Mouse (Mus musculus): ENCODE measurements at regions not wholly inside any gene's neighbourhood (a gene's known extent, or its start where the extent isn't known, plus 50 kb on each side); places are given as distances from the start of the nearest gene placed in this dataset.
"Not testable (repeated sequence)": the region's sequence is repeated elsewhere in the genome, so short reads cannot be mapped to it uniquely, and the experiment has no call there.

DNA sequence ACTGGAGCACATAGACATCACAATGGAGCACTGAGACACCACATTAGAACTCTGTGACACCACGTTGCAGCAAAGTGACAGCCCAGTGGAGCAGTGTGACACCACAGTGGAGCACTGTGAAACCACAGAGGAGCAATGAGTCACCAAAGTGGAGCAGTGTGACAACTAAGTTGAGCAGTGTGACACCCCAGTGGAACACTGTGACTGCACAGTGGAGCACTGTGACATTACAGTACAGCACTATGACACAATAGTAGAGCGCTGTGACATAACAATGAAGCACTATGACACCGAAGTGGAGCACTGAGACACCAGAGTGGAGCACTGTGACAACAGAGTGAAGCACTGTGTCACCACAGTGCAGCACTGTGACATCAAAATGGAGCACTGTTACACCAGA is 101.8 kb upstream of the Vmn1r2 start:
- H3K4me1 ChIP-seq (replicated peaks); H3K4me3 ChIP-seq; H3K36me3 ChIP-seq; H3K9ac ChIP-seq; H3K4me2 ChIP-seq; H3K27me3 ChIP-seq; ATAC-seq (ENCODE audit: low FRiP score); H3K27ac ChIP-seq: not testable (repeated sequence)
- H3K9me3 ChIP-seq = peaks cover 88% of the 10 kb centered on the region
- WGBS = 77% methylated on average over 3 of the region's 3 CpGs

- no peak overlapping the region for H3K27ac ChIP-seq
- H3K4me3 ChIP-seq = no peak overlapping the region
- no peaks in the 10 kb centered on the region for H3K36me3 ChIP-seq
- no peaks in the 10 kb centered on the region for H3K27me3 ChIP-seq
- no peak for ATAC-seq (ENCODE audit: low FRiP score)
- H3K4me1 ChIP-seq (replicated peaks) = no peaks in the 10 kb centered on the region
- H3K9ac ChIP-seq = no peak overlapping the region
- no peak overlapping the region for H3K4me2 ChIP-seq
- peaks cover 96% of the 10 kb centered on the region for H3K9me3 ChIP-seq
- WGBS = 78% methylated on average over 5 of the region's 5 CpGs
Observed at GRCm38 (mm10) chr4:3066051-3066736, 100.9 kb upstream of the Vmn1r2 start.

DNA sequence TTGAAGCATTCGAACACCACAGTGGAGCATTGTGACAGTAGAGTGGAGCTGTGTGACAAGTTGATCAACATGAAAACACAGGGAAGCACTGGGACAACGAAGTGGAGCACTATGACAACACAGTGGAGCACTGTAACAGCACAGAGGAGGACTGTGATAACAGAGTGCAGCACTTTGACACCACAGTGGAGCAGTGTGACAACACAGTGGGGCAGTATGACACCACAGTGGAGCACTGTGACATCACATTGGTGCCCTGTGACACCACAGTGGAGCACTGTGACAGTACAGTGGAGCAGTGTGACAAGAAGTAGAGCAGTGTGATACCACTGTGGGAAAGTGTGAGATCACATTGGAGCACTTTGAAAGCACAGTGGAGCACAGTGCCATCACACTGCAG is 99.9 kb upstream of the Vmn1r2 start:
- no peaks in the 10 kb centered on the region for H3K4me1 ChIP-seq (replicated peaks)
- no peak overlapping the region for H3K9ac ChIP-seq
- H3K27ac ChIP-seq = no peak overlapping the region
- no peak overlapping the region for H3K4me2 ChIP-seq
- no peaks in the 10 kb centered on the region for H3K27me3 ChIP-seq
- peaks cover 98% of the 10 kb centered on the region for H3K9me3 ChIP-seq
- 52% methylated on average over 2 of the region's 2 CpGs for WGBS
- no peak overlapping the region for H3K4me3 ChIP-seq
- peak; percentile 4; the same call in 1 of the 2 replicates for ATAC-seq (ENCODE audit: low FRiP score)
- no peaks in the 10 kb centered on the region for H3K36me3 ChIP-seq

DNA sequence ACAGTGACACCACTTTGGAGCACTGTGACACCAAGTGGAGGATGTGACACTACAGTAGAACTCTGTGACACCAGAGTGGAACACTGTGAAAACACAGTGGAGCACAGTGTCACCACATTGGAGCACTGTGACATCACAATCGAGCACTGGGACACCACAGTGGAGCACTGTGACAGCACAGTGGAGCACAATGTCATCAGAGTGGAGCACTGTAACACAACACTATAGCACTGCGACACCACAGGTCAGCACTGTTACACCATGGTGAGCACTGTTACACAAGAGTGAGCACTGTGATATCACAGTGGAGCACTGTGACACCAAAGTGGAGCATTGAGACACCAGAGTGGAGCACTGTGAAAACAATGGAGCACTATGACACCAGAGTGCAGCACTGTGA is 99.5 kb upstream of the Vmn1r2 start:
- peak; percentile 61 for ATAC-seq (ENCODE audit: low FRiP score)

GRCm38 (mm10) chr4:3068306-3069223 is 98.6 kb upstream of the Vmn1r2 start:
- 83% methylated on average over 6 of the region's 6 CpGs for WGBS
- ATAC-seq (ENCODE audit: low FRiP score) = peak; percentile 19; the same call in 1 of the 2 replicates
- H3K27me3 ChIP-seq = no peaks in the 10 kb centered on the region
- no peaks in the 10 kb centered on the region for H3K36me3 ChIP-seq
- peaks cover 92% of the 10 kb centered on the region for H3K9me3 ChIP-seq
- no peak overlapping the region for H3K4me2 ChIP-seq
- H3K9ac ChIP-seq = no peak overlapping the region
- H3K27ac ChIP-seq = no peak overlapping the region
- no peak overlapping the region for H3K4me3 ChIP-seq
- H3K4me1 ChIP-seq (replicated peaks) = no peaks in the 10 kb centered on the region

More for the DNA sequence above, 99.5 kb upstream of the Vmn1r2 start:
- Histone ChIP-seq H3K27ac (no peak overlapping the region), H3K4me3 (no peak overlapping the region), H3K9ac (no peak overlapping the region), H3K4me2 (no peak overlapping the region), H3K9me3 (peaks cover 98% of the 10 kb centered on the region), H3K27me3 (no peaks in the 10 kb centered on the region), H3K4me1 (replicated peaks) (no peaks in the 10 kb centered on the region), H3K36me3 (no peaks in the 10 kb centered on the region)
- WGBS = 29% methylated on average over 2 of the region's 2 CpGs

DNA sequence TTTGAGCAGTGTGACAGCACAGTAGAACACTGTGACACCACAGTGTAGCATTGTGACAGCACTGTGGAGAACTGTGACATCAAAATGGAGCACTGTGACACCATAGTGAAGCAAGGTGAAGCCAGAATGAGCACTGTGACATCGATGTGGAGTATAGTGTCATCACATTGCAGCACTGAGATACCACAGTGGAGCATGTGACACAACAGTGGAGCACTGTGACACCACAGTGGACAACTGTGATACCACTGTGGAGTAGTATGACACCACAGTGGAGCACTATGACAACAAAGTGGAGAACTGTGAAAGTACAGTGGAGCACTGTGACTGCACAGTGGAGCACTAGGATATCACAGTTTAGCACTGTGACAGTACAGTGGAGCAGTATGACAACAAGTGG is 97.8 kb upstream of the Vmn1r2 start:
- no peak overlapping the region for H3K27ac ChIP-seq
- no peak overlapping the region for H3K9ac ChIP-seq
- H3K4me3 ChIP-seq = no peak overlapping the region
- H3K36me3 ChIP-seq = no peaks in the 10 kb centered on the region
- H3K4me1 ChIP-seq (replicated peaks) = no peaks in the 10 kb centered on the region
- no peaks in the 10 kb centered on the region for H3K27me3 ChIP-seq
- ATAC-seq (ENCODE audit: low FRiP score) = peak; percentile 44
- H3K4me2 ChIP-seq = no peak overlapping the region
- WGBS = 52% methylated on average over 1 of the region's 1 CpGs
- peaks cover 84% of the 10 kb centered on the region for H3K9me3 ChIP-seq

GRCm38 (mm10) chr4:3071326-3071725 is 95.8 kb upstream of the Vmn1r2 start:
- not testable (repeated sequence) for H3K27me3 ChIP-seq; ATAC-seq (ENCODE audit: low FRiP score); H3K4me1 ChIP-seq (replicated peaks); H3K4me2 ChIP-seq; H3K4me3 ChIP-seq; H3K27ac ChIP-seq; H3K36me3 ChIP-seq; H3K9ac ChIP-seq
- H3K9me3 ChIP-seq = peaks cover 65% of the 10 kb centered on the region
- WGBS = 70% methylated on average over 6 of the region's 6 CpGs

DNA sequence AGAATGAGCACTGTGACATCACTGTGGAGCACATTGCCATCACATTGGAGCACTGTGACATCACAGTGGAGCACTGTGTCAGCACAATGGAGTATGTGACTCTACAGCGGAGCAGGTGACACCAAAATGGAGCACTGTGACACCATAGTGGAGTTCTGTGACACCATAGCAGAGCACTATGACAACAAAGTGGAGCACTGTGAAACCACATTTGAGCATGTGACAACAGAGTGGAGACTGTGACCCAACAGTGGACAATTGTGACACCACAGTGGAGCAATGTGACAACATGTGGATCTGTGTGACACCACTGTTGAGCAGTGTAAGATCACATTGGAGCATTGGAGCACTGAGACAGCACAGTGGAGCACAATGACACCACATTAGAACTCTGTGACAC is 87.2 kb upstream of the Vmn1r2 start:
- WGBS = 87% methylated on average over 1 of the region's 1 CpGs
- H3K27ac ChIP-seq = no peak overlapping the region

GRCm38 (mm10) chr4:3080385-3081125 is 86.6 kb upstream of the Vmn1r2 start:
- Histone ChIP-seq H3K9me3 (peaks cover 69% of the 10 kb centered on the region), H3K36me3 (no peaks in the 10 kb centered on the region), H3K27ac (no peak overlapping the region), H3K4me2 (no peak overlapping the region), H3K27me3 (no peaks in the 10 kb centered on the region), H3K9ac (no peak overlapping the region), H3K4me3 (no peak overlapping the region), H3K4me1 (replicated peaks) (no peaks in the 10 kb centered on the region)
- 59% methylated on average over 7 of the region's 7 CpGs for WGBS
- peak; percentile 26 for ATAC-seq (ENCODE audit: low FRiP score)

More for the DNA sequence above, 87.2 kb upstream of the Vmn1r2 start:
- no peak for ATAC-seq (ENCODE audit: low FRiP score)
- Histone ChIP-seq H3K4me3 (no peak overlapping the region), H3K36me3 (no peaks in the 10 kb centered on the region), H3K9me3 (peaks cover 62% of the 10 kb centered on the region), H3K4me1 (replicated peaks) (no peaks in the 10 kb centered on the region), H3K27me3 (no peaks in the 10 kb centered on the region), H3K4me2 (no peak overlapping the region), H3K9ac (no peak overlapping the region)

GRCm38 (mm10) chr4:3081148-3081952 is 85.8 kb upstream of the Vmn1r2 start:
- Histone ChIP-seq H3K27ac (no peak overlapping the region), H3K9me3 (peaks cover 77% of the 10 kb centered on the region), H3K4me2 (no peak overlapping the region), H3K9ac (no peak overlapping the region), H3K36me3 (no peaks in the 10 kb centered on the region), H3K27me3 (no peaks in the 10 kb centered on the region), H3K4me3 (no peak overlapping the region), H3K4me1 (replicated peaks) (no peaks in the 10 kb centered on the region)
- peak; percentile 18 for ATAC-seq (ENCODE audit: low FRiP score)
- WGBS = 59% methylated on average over 6 of the region's 6 CpGs

DNA sequence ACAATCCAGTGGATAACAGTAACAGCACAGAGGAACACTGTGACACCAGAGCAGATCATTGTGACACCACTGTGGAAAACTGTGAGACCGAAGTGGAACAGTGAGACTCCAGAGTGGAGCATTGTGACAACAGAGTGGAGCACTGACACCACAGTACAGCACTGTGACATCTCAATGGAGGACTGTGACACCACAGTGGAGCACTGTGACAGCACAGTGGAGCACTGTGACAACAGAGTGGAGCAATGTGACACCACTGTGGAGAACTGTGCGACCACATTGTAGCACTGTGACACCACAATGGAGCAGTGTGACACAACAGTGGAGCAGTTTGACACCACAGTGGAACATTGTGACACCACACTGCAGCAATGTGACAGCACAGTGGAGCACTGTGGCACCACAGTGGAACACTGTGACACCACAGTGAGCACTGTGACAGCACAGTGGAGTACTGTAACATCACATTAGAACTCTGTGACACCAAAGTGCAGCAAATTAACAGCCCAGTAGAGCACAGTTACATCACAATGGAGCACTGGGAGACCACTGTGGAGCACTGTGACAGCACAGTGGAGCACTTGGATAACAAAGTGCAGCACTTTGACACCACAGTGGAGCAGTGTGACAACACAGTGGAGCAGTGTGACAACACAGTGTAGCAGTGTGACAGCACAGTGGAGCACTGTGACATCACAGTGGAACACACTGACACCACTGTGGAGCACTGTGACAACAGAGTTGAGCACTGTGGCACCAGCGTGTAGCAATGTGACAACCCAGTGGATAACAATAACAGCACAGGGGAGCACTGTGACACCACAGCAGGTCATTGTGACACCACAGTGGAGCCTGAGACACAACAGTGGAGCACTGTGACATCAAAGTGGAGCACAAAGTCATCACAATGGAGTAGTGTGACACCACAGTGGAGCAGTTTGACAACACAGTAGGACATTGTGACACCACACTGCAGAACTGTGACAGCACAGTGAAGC is 84.9 kb upstream of the Vmn1r2 start:
- Histone ChIP-seq H3K9ac (no peak overlapping the region), H3K4me3 (no peak overlapping the region), H3K9me3 (peaks cover 84% of the 10 kb centered on the region), H3K27ac (no peak overlapping the region), H3K36me3 (no peaks in the 10 kb centered on the region), H3K4me1 (replicated peaks) (no peaks in the 10 kb centered on the region), H3K4me2 (no peak overlapping the region), H3K27me3 (no peaks in the 10 kb centered on the region)
- ATAC-seq (ENCODE audit: low FRiP score) = peak; percentile 14; the same call in 1 of the 2 replicates
- 83% methylated on average over 3 of the region's 3 CpGs for WGBS

All from hindbrain, embryonic 13.5 days (tissue).